Mouse (Mus musculus): ENCODE data around the gene Spem1.
A peak's percentile ranks its signal among the peaks of the same experiment; 100 is the strongest.
"Not testable (repeated sequence)": the region's sequence is repeated elsewhere in the genome, so short reads cannot be mapped to it uniquely, and the experiment has no call there.

Spem1 gene

GRCm38 (mm10) chr11:69822080-69822479, at the start of gene Spem1:
TSS of gene Spem1 (minus strand) at chr11:69822180.
- DNase-seq (ENCODE audit: low read depth, low spot score): no peak

- DNase-seq (ENCODE audit: low read depth, low spot score): no peak
Observed at GRCm38 (mm10) chr11:69870289-69871069, 48.5 kb upstream of the Spem1 start.

- DNase-seq (ENCODE audit: low read depth, low spot score): no peak
Observed at GRCm38 (mm10) chr11:69867335-69867734, 45.4 kb upstream of the Spem1 start.

- DNase-seq (ENCODE audit: low read depth, low spot score): no peak
Observed at GRCm38 (mm10) chr11:69865561-69865960, 43.6 kb upstream of the Spem1 start.

- no peak for DNase-seq (ENCODE audit: low read depth, low spot score)
Observed at GRCm38 (mm10) chr11:69864138-69864860, 42.3 kb upstream of the Spem1 start.

- not testable (repeated sequence) for DNase-seq (ENCODE audit: low read depth, low spot score)
Observed at GRCm38 (mm10) chr11:69863729-69864128, 41.7 kb upstream of the Spem1 start.

GRCm38 (mm10) chr11:69858113-69858998, 36.4 kb upstream of the Spem1 start, which contains the start of gene Tnk1:
TSS of gene Tnk1 (minus strand) at chr11:69858730.
- DNase-seq (ENCODE audit: low read depth, low spot score): no peak

GRCm38 (mm10) chr11:69855347-69855746, 33.4 kb upstream of the Spem1 start:
- DNase-seq (ENCODE audit: low read depth, low spot score): no peak

GRCm38 (mm10) chr11:69854680-69855079, 32.7 kb upstream of the Spem1 start:
- DNase-seq (ENCODE audit: low read depth, low spot score): no peak

- DNase-seq (ENCODE audit: low read depth, low spot score): no peak
Observed at GRCm38 (mm10) chr11:69853994-69854393, 32.0 kb upstream of the Spem1 start.

GRCm38 (mm10) chr11:69850754-69851153, 28.8 kb upstream of the Spem1 start:
- no peak for DNase-seq (ENCODE audit: low read depth, low spot score)

- DNase-seq (ENCODE audit: low read depth, low spot score): no peak
Observed at GRCm38 (mm10) chr11:69849884-69850283, 27.9 kb upstream of the Spem1 start.

GRCm38 (mm10) chr11:69849128-69849527, 27.1 kb upstream of the Spem1 start:
- DNase-seq (ENCODE audit: low read depth, low spot score): no peak

GRCm38 (mm10) chr11:69848021-69848420, 26.0 kb upstream of the Spem1 start:
- no peak for DNase-seq (ENCODE audit: low read depth, low spot score)

GRCm38 (mm10) chr11:69846738-69847688, 25.0 kb upstream of the Spem1 start:
- DNase-seq (ENCODE audit: low read depth, low spot score): no peak

GRCm38 (mm10) chr11:69846198-69846680, 24.3 kb upstream of the Spem1 start, which contains the start of gene Plscr3:
TSS of gene Plscr3 (plus strand) at chr11:69846376.
- DNase-seq (ENCODE audit: low read depth, low spot score): peak; percentile 89

- DNase-seq (ENCODE audit: low read depth, low spot score): no peak
Observed at GRCm38 (mm10) chr11:69838714-69839104, 16.7 kb upstream of the Spem1 start.

GRCm38 (mm10) chr11:69837952-69838713, 16.2 kb upstream of the Spem1 start, which contains the start of gene Tmem256:
TSS of gene Tmem256 (plus strand) at chr11:69838514.
- peak; percentile 93 for DNase-seq (ENCODE audit: low read depth, low spot score)

GRCm38 (mm10) chr11:69837604-69837951, 15.6 kb upstream of the Spem1 start, which contains the start of gene Nlgn2:
TSS of gene Nlgn2 (minus strand) at chr11:69837784.
- no peak for DNase-seq (ENCODE audit: low read depth, low spot score)
